Mouse (Mus musculus) small intestine, adult 2 months (tissue): Measurements from ENCODE around the gene Sdk2. TPM values are rescaled to one million over a fixed set of nuclear protein-coding genes. Genes with fewer than 3 reads are reported as not detected.

Experiments used
- H3K27ac ChIP-seq: fragments of 200-500 bp; 2 replicates; pipeline ENCODE4 v1.5.1; 2012; ENCODE audit warnings: low read depth, low read length, control low read depth, inconsistent platforms; ENCODE audit not compliant: insufficient read depth
- H3K27me3 ChIP-seq: fragments of 200-500 bp; 2 replicates; pipeline ENCODE4 v1.6.1; 2012; ENCODE audit warnings: mild to moderate bottlenecking, moderate library complexity, low read length, inconsistent platforms; ENCODE audit not compliant: control insufficient read depth, insufficient read depth
- H3K36me3 ChIP-seq: fragments of 200-500 bp; 2 replicates; pipeline ENCODE4 v1.6.1; 2012; ENCODE audit warnings: mild to moderate bottlenecking, low read length, control low read depth, inconsistent platforms; ENCODE audit not compliant: control insufficient read depth, insufficient read depth
- H3K4me1 ChIP-seq: fragments of 200-500 bp; 2 replicates; pipeline ENCODE4 v1.6.1; 2012; ENCODE audit warnings: low read length, inconsistent platforms, mixed read lengths; ENCODE audit not compliant: control insufficient read depth, insufficient read depth, insufficient read length
- H3K4me3 ChIP-seq: fragments of 200-500 bp; 2 replicates; pipeline ENCODE4 v1.5.1; 2012; ENCODE audit warnings: low read depth, mild to moderate bottlenecking, control low read depth, inconsistent platforms, low read length, moderate library complexity
- CTCF ChIP-seq: fragments of 200-500 bp; IDR thresholded peaks from 2 replicates; pipeline ENCODE4 v1.5.1; 2012; ENCODE audit warnings: low read depth, mild to moderate bottlenecking, control low read depth, inconsistent platforms, low read length, moderate library complexity, mixed read lengths; ENCODE audit not compliant: insufficient replicate concordance, insufficient read length; ENCODE audit errors: extremely low read depth
- POLR2A ChIP-seq: fragments of 200-500 bp; IDR thresholded peaks from 2 replicates; pipeline ENCODE4 v1.6.1; 2012; ENCODE audit warnings: low read depth, mild to moderate bottlenecking, control low read depth, inconsistent platforms, low read length, moderate library complexity
- WGBS: fragments of 180-500 bp; shearing (Covaris S2); methylation state at CpG from one replicate; pipeline ENCODE4 v1.1.7; 2018; 5-methylcytosine and 5-hydroxymethylcytosine counted together
- polyA plus RNA-seq: library from polyadenylated mRNA; depleted of rRNA; stranded (reverse); fragments of >200 nt; gene quantifications from 2 replicates; pipeline ENCODE4 v1.2.3, GENCODE M21; 2012

Gene Sdk2
- polyA plus RNA-seq, 1 experiment: 0.81 TPM

- no peak overlapping the region for H3K4me3 ChIP-seq
- H3K36me3 ChIP-seq: no peaks in the 10 kb centered on the region
- TF ChIP-seq CTCF: no peak
- TF ChIP-seq POLR2A: no peak
- no peaks in the 10 kb centered on the region for H3K27me3 ChIP-seq
- no peak overlapping the region for H3K27ac ChIP-seq
- H3K4me1 ChIP-seq: no peaks in the 10 kb centered on the region
- 78% methylated on average over 6 of the region's 6 CpGs for WGBS
Observed at GRCm38 (mm10) chr11:113764132-113764849, 302.6 kb downstream of the Sdk2 start.

- Histone ChIP-seq H3K27ac (no peak overlapping the region), H3K36me3 (no peaks in the 10 kb centered on the region), H3K4me3 (no peak overlapping the region), H3K4me1 (peaks cover 3% of the 10 kb centered on the region; the same call in 1 of the 2 replicates), H3K27me3 (no peaks in the 10 kb centered on the region)
- 34% methylated on average over 5 of the region's 5 CpGs for WGBS
- no peak for TF ChIP-seq CTCF
- TF ChIP-seq POLR2A: no peak
Observed at GRCm38 (mm10) chr11:113763449-113763848, 303.4 kb downstream of the Sdk2 start.

DNA sequence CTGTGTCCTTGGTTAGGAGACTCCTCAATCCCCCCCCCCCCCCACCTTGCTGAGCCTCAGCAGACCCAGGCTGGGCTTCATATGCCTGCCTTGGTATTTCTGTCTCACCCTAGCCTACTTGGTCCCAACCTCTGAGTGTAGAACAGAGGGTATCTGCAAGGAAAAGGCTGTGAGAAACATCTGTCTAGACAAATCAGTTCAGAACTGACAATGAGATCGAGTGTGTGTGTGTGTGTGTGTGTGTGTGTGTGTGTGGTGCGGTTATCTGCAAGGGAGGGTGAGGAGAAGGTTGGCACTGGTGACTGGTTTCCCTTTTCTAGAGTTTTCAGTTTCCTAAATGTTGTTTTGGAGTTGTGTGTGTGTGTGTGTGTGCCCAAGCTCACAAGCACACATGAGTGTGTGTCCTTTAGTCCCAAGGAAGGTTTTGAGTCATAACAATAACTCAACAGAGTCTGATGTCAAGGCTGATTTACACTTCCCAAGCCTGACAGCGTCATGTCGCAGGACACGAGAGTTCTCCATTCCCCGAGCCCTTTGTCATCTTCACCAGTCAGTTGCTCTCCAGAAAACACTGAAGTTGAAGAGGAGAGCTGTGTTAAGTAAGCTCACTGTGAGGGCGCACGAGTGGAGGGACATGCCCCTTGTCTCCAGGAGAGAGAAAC lies 304.6 kb downstream of the Sdk2 start:
- WGBS: 81% methylated on average over 8 of the region's 8 CpGs

DNA sequence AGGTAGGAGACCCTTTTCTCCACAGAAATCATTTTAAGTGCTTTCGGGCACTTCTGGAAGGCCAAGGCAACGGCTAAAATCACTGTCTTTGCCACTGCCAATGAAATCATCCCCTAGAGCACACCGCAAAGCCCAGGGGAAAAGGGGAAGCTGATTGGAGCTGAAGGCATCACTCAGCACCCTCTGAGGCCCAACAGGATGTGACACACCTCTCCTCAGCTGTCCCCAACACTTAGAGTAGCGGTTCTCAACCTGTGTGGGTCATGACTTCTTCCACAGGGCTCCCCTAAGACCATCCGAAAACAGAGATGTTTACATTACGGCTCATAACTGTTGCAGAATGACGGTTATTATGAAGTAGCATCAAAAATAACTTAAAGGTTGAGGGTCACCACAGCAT lies 305.2 kb downstream of the Sdk2 start:
- Histone ChIP-seq H3K4me1 (peaks cover 3% of the 10 kb centered on the region; the same call in 1 of the 2 replicates), H3K27ac (no peak overlapping the region), H3K36me3 (no peaks in the 10 kb centered on the region), H3K4me3 (no peak overlapping the region), H3K27me3 (no peaks in the 10 kb centered on the region)
- no peak for TF ChIP-seq POLR2A
- no peak for TF ChIP-seq CTCF
- whole genome bisulfite sequencing: 85% methylated on average over 7 of the region's 7 CpGs

More for the DNA sequence above, 304.6 kb downstream of the Sdk2 start:
- H3K4me3 ChIP-seq: no peak overlapping the region
- H3K27ac ChIP-seq: no peak overlapping the region
- H3K4me1 ChIP-seq: peaks cover 3% of the 10 kb centered on the region; the same call in 1 of the 2 replicates
- no peaks in the 10 kb centered on the region for H3K36me3 ChIP-seq
- H3K27me3 ChIP-seq: no peaks in the 10 kb centered on the region
- TF ChIP-seq POLR2A (no peak), CTCF (no peak)

DNA sequence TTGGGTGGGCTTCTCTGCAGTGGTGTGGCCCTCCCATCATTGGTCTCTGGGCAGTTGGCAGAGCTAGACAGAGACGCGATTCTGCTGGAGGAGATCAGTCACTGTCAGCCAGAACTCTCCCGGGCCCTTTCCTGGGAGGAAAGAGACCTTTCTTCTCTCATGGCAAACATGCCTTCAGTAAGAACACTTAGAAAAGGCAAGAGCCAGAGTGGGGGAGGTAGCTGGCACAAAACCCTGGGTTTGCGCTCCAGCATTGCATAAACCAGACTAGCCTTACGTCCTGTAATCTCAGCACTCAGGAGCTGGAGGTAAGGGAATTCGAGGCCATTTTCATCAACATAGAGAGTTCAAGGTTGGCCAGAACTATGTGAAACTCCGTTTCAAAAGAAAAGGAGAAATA lies 306.4 kb downstream of the Sdk2 start:
- WGBS: 72% methylated on average over 7 of the region's 7 CpGs
- H3K36me3 ChIP-seq: no peaks in the 10 kb centered on the region
- peaks cover 3% of the 10 kb centered on the region; the same call in 1 of the 2 replicates for H3K4me1 ChIP-seq
- H3K27me3 ChIP-seq: no peaks in the 10 kb centered on the region
- TF ChIP-seq POLR2A (no peak), CTCF (no peak)
- no peak overlapping the region for H3K27ac ChIP-seq
- H3K4me3 ChIP-seq: no peak overlapping the region

GRCm38 (mm10) chr11:113758851-113759250 lies 308.0 kb downstream of the Sdk2 start:
- Histone ChIP-seq H3K4me1 (peaks cover 3% of the 10 kb centered on the region; the same call in 1 of the 2 replicates), H3K27me3 (no peaks in the 10 kb centered on the region), H3K36me3 (no peaks in the 10 kb centered on the region), H3K27ac (no peak overlapping the region), H3K4me3 (no peak overlapping the region)
- 92% methylated on average over 5 of the region's 5 CpGs for WGBS
- no peak for TF ChIP-seq POLR2A

GRCm38 (mm10) chr11:113756578-113756977 lies 310.3 kb downstream of the Sdk2 start:
- TF ChIP-seq CTCF: no peak
- no peak for TF ChIP-seq POLR2A
- WGBS: 88% methylated on average over 12 of the region's 12 CpGs
- no peaks in the 10 kb centered on the region for H3K27me3 ChIP-seq
- no peaks in the 10 kb centered on the region for H3K36me3 ChIP-seq
- H3K27ac ChIP-seq: no peak overlapping the region
- no peak overlapping the region for H3K4me3 ChIP-seq
- H3K4me1 ChIP-seq: peaks cover 3% of the 10 kb centered on the region; the same call in 1 of the 2 replicates
